Mouse (Mus musculus): ENCODE results near the gene Chrnb1. TPM values are rescaled to one million over a fixed set of nuclear protein-coding genes. Genes with fewer than 3 reads are reported as not detected.

Gene Chrnb1
- total and polyA plus RNA-seq, 3 experiments, result 0.31 to 1.6 TPM; not detected in 1

- Histone ChIP-seq H3K4me1 (ENCODE audit: control insufficient read depth in 1 of 2, insufficient read depth in 2 of 2, low read length in 2 of 2) (peaks cover 3 to 7% of the 10 kb centered on the region in 2 experiments; a peak in 2 of 4 replicates), H3K4me3 (ENCODE audit: control insufficient read depth in 1 of 2, insufficient read depth in 1 of 2, low read depth in 2 of 2, low read length in 2 of 2) (no peak overlapping the region), H3K27ac (ENCODE audit: control insufficient read depth, low read depth, low read length) (no peak overlapping the region), H3K27me3 (ENCODE audit: control insufficient read depth in 1 of 2, insufficient read depth in 2 of 2, low read length in 2 of 2) (no peaks in the 10 kb centered on the region), H3K79me2 (ENCODE audit: control insufficient read depth, insufficient read depth, low read length, poor library complexity) (no peaks in the 10 kb centered on the region), H3K9me3 (replicated peaks; ENCODE audit: insufficient read depth, low read length) (no peaks in the 10 kb centered on the region), H3K9ac (ENCODE audit: control insufficient read depth, low read depth, low read length, poor library complexity, severe bottlenecking) (no peak overlapping the region), H3K36me3 (ENCODE audit: control insufficient read depth in 1 of 2, insufficient read depth in 2 of 2, low read length in 2 of 2) (peaks cover 0 to 4% of the 10 kb centered on the region in 2 experiments; a peak in 2 of 4 replicates)
- DNase-seq (ENCODE audit: low read depth, low spot score), result no peak
- TF ChIP-seq NRF1 (IDR thresholded peaks at IDR 0.05; ENCODE audit: insufficient read depth, low read depth, low read length, poor library complexity, severe bottlenecking) (no peak), TCF12 (IDR thresholded peaks at IDR 0.05; ENCODE audit: low read depth, low read length) (no peak), GABPA (IDR thresholded peaks at IDR 0.05; ENCODE audit: low read depth, low read length) (no peak), MXI1 (IDR thresholded peaks at IDR 0.05; ENCODE audit: low read depth, low read length) (no peak), MEF2A (IDR thresholded peaks at IDR 0.05; ENCODE audit: extremely low read depth, insufficient replicate concordance, low read depth, low read length, poor library complexity, severe bottlenecking) (no peak)
These were observed 4.3 kb downstream of the Chrnb1 start for GRCm38 (mm10) chr11:69791420-69791819.

GRCm38 (mm10) chr11:69789431-69789830 is 6.3 kb downstream of the Chrnb1 start:
- no peak overlapping the region for H3K4me3 ChIP-seq (ENCODE audit: control insufficient read depth in 1 of 2, insufficient read depth in 1 of 2, low read depth in 2 of 2, low read length in 2 of 2)
- peaks cover 0 to under 1% of the 10 kb centered on the region in 2 experiments; a peak in 2 of 4 replicates for H3K36me3 ChIP-seq (ENCODE audit: control insufficient read depth in 1 of 2, insufficient read depth in 2 of 2, low read length in 2 of 2)
- no peak overlapping the region for H3K9ac ChIP-seq (ENCODE audit: control insufficient read depth, low read depth, low read length, poor library complexity, severe bottlenecking)
- H3K9me3 ChIP-seq (replicated peaks; ENCODE audit: insufficient read depth, low read length), result no peaks in the 10 kb centered on the region
- TF ChIP-seq MAFK (IDR thresholded peaks at IDR 0.05; ENCODE audit: borderline replicate concordance, low read depth, low read length) (no peak), UBTF (IDR thresholded peaks at IDR 0.05; ENCODE audit: borderline replicate concordance, insufficient read depth, low read depth, low read length) (no peak), MAX (IDR thresholded peaks at IDR 0.05; ENCODE audit: low read length) (no peak), RAD21 (IDR thresholded peaks at IDR 0.05; ENCODE audit: low read depth, low read length) (no peak)
- no peak overlapping the region for H3K27ac ChIP-seq (ENCODE audit: control insufficient read depth, low read depth, low read length)
- H3K79me2 ChIP-seq (ENCODE audit: control insufficient read depth, insufficient read depth, low read length, poor library complexity), result peaks cover 3% of the 10 kb centered on the region; the same call in 1 of the 2 replicates
- peaks cover 2 to 9% of the 10 kb centered on the region in 2 experiments; a peak in 3 of 4 replicates for H3K4me1 ChIP-seq (ENCODE audit: control insufficient read depth in 1 of 2, insufficient read depth in 2 of 2, low read length in 2 of 2)
- no peaks in the 10 kb centered on the region for H3K27me3 ChIP-seq (ENCODE audit: control insufficient read depth in 1 of 2, insufficient read depth in 2 of 2, low read length in 2 of 2)
- no peak for DNase-seq (ENCODE audit: low read depth, low spot score)

GRCm38 (mm10) chr11:69787306-69787705 is 8.4 kb downstream of the Chrnb1 start:
- no peak overlapping the region for H3K27ac ChIP-seq (ENCODE audit: control insufficient read depth, low read depth, low read length)
- no peaks in the 10 kb centered on the region for H3K27me3 ChIP-seq (ENCODE audit: control insufficient read depth in 1 of 2, insufficient read depth in 2 of 2, low read length in 2 of 2)
- peak; percentile 33 for DNase-seq (ENCODE audit: low read depth, low spot score)
- no peaks in the 10 kb centered on the region for H3K9me3 ChIP-seq (replicated peaks; ENCODE audit: insufficient read depth, low read length)
- H3K79me2 ChIP-seq (ENCODE audit: control insufficient read depth, insufficient read depth, low read length, poor library complexity), result peaks cover 3% of the 10 kb centered on the region; the same call in 1 of the 2 replicates
- no peak overlapping the region for H3K4me3 ChIP-seq (ENCODE audit: control insufficient read depth in 1 of 2, insufficient read depth in 1 of 2, low read depth in 2 of 2, low read length in 2 of 2)
- no peak overlapping the region for H3K9ac ChIP-seq (ENCODE audit: control insufficient read depth, low read depth, low read length, poor library complexity, severe bottlenecking)
- peak; percentile 48; the same call in 1 of the 2 replicates for TF ChIP-seq MYB (IDR thresholded peaks at IDR 0.05; ENCODE audit: low read depth, low read length)
- TF ChIP-seq JUND (IDR thresholded peaks at IDR 0.05; ENCODE audit: low read depth, low read length), result no peak
- TF ChIP-seq EP300 (IDR thresholded peaks at IDR 0.05; ENCODE audit: low read depth in 1 of 2, low read length in 2 of 2), result peak in 1 of 2 experiments; percentile 56; a peak in 2 of 4 replicates
- peaks cover 2 to 13% of the 10 kb centered on the region in 2 experiments; a peak in 3 of 4 replicates for H3K4me1 ChIP-seq (ENCODE audit: control insufficient read depth in 1 of 2, insufficient read depth in 2 of 2, low read length in 2 of 2)
- peaks cover 0 to 5% of the 10 kb centered on the region in 2 experiments; a peak in 2 of 4 replicates for H3K36me3 ChIP-seq (ENCODE audit: control insufficient read depth in 1 of 2, insufficient read depth in 2 of 2, low read length in 2 of 2)
